Mouse (Mus musculus) lung, embryonic 14.5 days (tissue): ENCODE data around the gene Stum. TPM values are rescaled to one million over a fixed set of nuclear protein-coding genes. Genes with fewer than 3 reads are reported as not detected.

ENCODE experiments used
- ATAC-seq: fragments of 200-750 bp; cut with Nextera tagmentation; 2 replicates; pipeline ENCODE4 v1.8.0; 2017; ENCODE audit warnings: mild to moderate bottlenecking, moderate TSS enrichment, moderate library complexity; ENCODE audit not compliant: insufficient read depth
- DNase-seq: peaks from one replicate; pipeline ENCODE4 v3.0.0-alpha.2; 2015
- H3K27ac ChIP-seq: fragments of 300-500 bp; sonication (generic); 2 replicates; pipeline ENCODE4 v1.5.1; 2014; ENCODE audit warnings: low read depth, mild to moderate bottlenecking, moderate library complexity
- H3K27me3 ChIP-seq: fragments of 300-500 bp; sonication (generic); 2 replicates; pipeline ENCODE4 v1.6.1; 2014; ENCODE audit warnings: low read length, control low read depth; ENCODE audit not compliant: insufficient read depth
- H3K36me3 ChIP-seq: fragments of 300-500 bp; sonication (generic); 2 replicates; pipeline ENCODE4 v1.6.1; 2014; ENCODE audit warnings: control low read depth; ENCODE audit not compliant: insufficient read depth
- H3K4me1 ChIP-seq: fragments of 300-500 bp; sonication (generic); 2 replicates; pipeline ENCODE4 v1.6.1; 2014; ENCODE audit warnings: antibody characterized with exemption, control low read depth; ENCODE audit not compliant: insufficient read depth
- H3K4me2 ChIP-seq: fragments of 300-500 bp; sonication (generic); 2 replicates; pipeline ENCODE4 v1.6.1; 2014; ENCODE audit warnings: mild to moderate bottlenecking
- H3K4me3 ChIP-seq: fragments of 300-500 bp; sonication (generic); 2 replicates; pipeline ENCODE4 v1.5.1; 2014; ENCODE audit warnings: low read depth, low read length
- H3K9ac ChIP-seq: fragments of 300-500 bp; sonication (generic); 2 replicates; pipeline ENCODE4 v1.6.1; 2014
- H3K9me3 ChIP-seq: fragments of 300-500 bp; sonication (generic); 2 replicates; pipeline ENCODE4 v1.6.1; 2016; ENCODE audit warnings: low read depth, low read length, control low read depth
- CTCF ChIP-seq: IDR thresholded peaks from 2 replicates; pipeline ENCODE4 v1.5.1; 2016; ENCODE audit warnings: antibody characterized with exemption, low read depth
- WGBS: fragments of 180-500 bp; shearing (Covaris S2); extraction: QIAGEN DNeasy Blood & Tissue Kit; methylation state at CpG from one replicate; pipeline ENCODE4 v1.1.7; 2014; 5-methylcytosine and 5-hydroxymethylcytosine counted together
- polyA plus RNA-seq: library from polyadenylated mRNA; unstranded; fragments of >200 nt; fragmentation: Nextera tagmentation; extraction: Ambion mirVana; gene quantifications from 2 replicates; pipeline ENCODE4 v1.2.1, GENCODE M21; 2014

Gene Stum
- polyA plus RNA-seq, 1 experiment from 2014 or later = not detected

DNA sequence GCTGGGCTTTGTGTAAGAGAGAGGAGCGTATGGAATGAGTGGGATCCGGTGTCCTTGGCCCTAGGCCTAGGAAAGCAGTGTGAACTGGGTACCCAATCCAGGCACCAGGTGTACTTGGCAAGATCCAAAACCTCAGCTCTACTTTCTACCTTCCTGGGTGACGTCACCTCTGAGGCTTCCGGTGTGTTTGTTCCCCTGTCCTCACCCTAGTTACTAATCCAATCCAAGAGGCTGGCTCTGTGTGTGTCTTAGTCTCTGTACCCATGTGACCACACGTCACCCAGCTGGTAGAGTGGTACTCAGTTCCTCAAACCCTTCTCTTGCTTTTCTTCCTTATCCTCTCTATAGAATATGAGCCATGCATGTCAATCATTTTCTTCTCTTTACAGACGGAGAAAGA lies 81.6 kb downstream of the Stum start:
- H3K27me3 ChIP-seq = no peaks in the 10 kb centered on the region
- ATAC-seq = no peak
- H3K27ac ChIP-seq = peak overlapping the region; percentile 69; the same call in 1 of the 2 replicates
- DNase-seq = no peak
- WGBS = 72% methylated on average over 6 of the region's 6 CpGs
- H3K4me1 ChIP-seq = peaks cover 32% of the 10 kb centered on the region
- H3K9ac ChIP-seq = no peak overlapping the region
- no peak overlapping the region for H3K4me2 ChIP-seq
- no peaks in the 10 kb centered on the region for H3K36me3 ChIP-seq
- H3K9me3 ChIP-seq = no peaks in the 10 kb centered on the region
- no peak for TF ChIP-seq CTCF
- no peak overlapping the region for H3K4me3 ChIP-seq

DNA sequence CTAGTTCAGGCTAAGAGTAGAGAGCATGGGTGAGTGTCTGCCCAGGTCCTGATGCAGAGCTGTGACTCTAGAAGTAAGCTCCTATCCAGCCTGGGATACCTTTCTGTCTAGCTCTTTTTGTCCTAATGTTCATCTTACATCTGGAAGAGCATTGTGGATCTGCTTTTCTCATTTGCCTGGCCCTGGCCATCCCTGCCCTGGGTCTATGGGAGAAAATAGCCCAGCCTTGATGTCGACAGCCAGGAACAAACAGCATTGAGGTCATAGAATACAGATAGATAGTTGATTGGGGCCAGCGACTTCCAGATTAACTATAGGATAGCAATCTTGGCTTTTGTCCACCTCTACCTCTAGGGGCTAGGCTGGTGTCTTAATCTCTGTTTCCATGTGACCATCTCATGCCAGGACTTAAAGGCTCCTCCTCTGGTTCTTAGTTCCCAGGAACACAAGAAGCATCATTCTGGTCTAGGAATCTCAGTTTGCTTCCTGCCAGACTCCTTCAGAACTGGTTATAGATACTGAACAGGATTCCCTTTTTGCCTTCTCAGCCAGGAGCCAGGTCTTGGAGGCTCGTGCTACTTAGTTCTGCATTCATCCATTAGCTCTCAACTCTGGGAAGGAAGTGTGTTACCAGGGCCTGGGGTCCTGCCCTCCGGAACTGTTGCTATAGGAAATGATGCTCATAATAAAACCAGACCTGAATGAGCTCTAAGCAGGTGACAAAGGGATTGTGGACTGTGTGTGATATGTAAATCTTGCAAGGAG lies 82.4 kb downstream of the Stum start:
- Histone ChIP-seq H3K27ac (0 out of 2 replicates have a peak overlapping the region, but pooled peaks have one; percentile 69), H3K9me3 (no peaks in the 10 kb centered on the region), H3K36me3 (no peaks in the 10 kb centered on the region), H3K4me2 (no peak overlapping the region), H3K4me1 (peaks cover 32% of the 10 kb centered on the region), H3K9ac (no peak overlapping the region), H3K4me3 (no peak overlapping the region), H3K27me3 (no peaks in the 10 kb centered on the region)
- ATAC-seq (no peak), DNase-seq (no peak)
- 63% methylated on average over 4 of the region's 4 CpGs for WGBS
- TF ChIP-seq CTCF = no peak

DNA sequence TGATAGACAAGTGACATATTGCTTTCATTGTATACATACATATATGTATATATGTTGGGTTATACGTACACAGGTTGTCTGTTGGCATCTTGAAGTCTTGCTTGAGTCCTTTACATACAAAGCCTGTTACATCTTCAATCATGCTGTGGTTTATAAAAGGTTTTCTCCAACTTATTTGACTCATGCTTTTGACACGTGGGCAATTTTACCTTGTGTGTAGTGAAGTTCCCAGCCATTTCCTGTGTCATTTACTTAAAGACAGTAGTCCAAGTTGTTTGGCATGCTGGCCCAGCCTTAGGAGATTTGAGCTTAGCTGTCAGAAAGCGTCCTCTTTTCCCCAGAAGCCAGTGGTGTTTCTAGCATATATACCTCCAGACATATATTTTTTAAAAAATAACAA lies 84.9 kb downstream of the Stum start:
- TF ChIP-seq CTCF = no peak
- H3K4me3 ChIP-seq = no peak overlapping the region
- no peaks in the 10 kb centered on the region for H3K36me3 ChIP-seq
- no peak overlapping the region for H3K4me2 ChIP-seq
- WGBS = 64% methylated on average over 3 of the region's 3 CpGs
- H3K27me3 ChIP-seq = no peaks in the 10 kb centered on the region
- no peak overlapping the region for H3K27ac ChIP-seq
- H3K4me1 ChIP-seq = peaks cover 22% of the 10 kb centered on the region
- DNase-seq (no peak), ATAC-seq (no peak)
- H3K9me3 ChIP-seq = no peaks in the 10 kb centered on the region
- no peak overlapping the region for H3K9ac ChIP-seq

DNA sequence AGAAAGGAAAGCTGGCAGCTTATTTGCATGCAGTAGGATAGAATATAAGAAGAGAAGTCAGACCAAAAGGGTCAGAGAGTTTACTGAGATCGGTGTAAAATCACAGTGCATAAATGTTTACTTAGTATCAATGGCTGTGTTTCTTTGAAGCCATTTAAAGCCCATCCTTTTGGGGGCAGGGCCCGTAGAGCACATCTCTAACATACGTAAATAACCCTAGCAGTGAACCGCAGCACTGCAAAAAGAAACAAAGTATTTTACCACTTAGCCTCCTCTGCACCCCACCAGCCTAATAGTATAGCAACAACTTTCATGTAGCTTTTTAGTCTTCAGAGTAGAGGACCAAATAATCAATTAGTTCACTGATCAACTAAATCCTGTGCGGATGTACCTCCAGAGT lies 85.6 kb downstream of the Stum start:
- Histone ChIP-seq H3K36me3 (no peaks in the 10 kb centered on the region), H3K27me3 (no peaks in the 10 kb centered on the region), H3K4me3 (no peak overlapping the region), H3K4me1 (peaks cover 15% of the 10 kb centered on the region), H3K4me2 (no peak overlapping the region), H3K9me3 (no peaks in the 10 kb centered on the region), H3K9ac (no peak overlapping the region), H3K27ac (no peak overlapping the region)
- TF ChIP-seq CTCF = no peak
- WGBS = 42% methylated on average over 5 of the region's 5 CpGs
- ATAC-seq (no peak), DNase-seq (no peak)

DNA sequence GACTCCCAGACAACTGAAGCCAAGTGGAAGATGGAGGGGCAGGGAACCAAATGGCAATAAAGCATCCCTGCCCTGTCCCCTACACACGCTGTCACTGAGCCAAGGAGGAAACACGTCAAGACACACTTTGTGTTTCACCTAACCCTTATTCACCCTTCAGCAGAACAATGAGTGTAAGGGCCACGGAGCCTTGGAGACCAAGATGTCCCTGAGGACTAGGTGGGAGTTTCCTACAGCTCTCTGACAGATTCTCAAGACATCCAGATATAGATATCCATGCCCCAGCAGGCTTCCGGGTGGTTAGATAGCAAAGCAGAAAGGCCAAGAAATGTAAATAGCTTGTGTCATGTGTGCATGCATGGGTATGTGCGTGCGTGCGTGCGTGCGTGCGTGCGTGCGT lies 89.4 kb downstream of the Stum start:
- H3K4me2 ChIP-seq = no peak overlapping the region
- peak overlapping the region; percentile 46; the same call in 1 of the 2 replicates for H3K27ac ChIP-seq
- no peak overlapping the region for H3K4me3 ChIP-seq
- no peaks in the 10 kb centered on the region for H3K27me3 ChIP-seq
- no peak overlapping the region for H3K9ac ChIP-seq
- no peaks in the 10 kb centered on the region for H3K36me3 ChIP-seq
- ATAC-seq (no peak), DNase-seq (no peak)
- TF ChIP-seq CTCF = no peak
- H3K4me1 ChIP-seq = peaks cover 11% of the 10 kb centered on the region; the same call in 1 of the 2 replicates
- no peaks in the 10 kb centered on the region for H3K9me3 ChIP-seq
- 82% methylated on average over 12 of the region's 12 CpGs for WGBS

DNA sequence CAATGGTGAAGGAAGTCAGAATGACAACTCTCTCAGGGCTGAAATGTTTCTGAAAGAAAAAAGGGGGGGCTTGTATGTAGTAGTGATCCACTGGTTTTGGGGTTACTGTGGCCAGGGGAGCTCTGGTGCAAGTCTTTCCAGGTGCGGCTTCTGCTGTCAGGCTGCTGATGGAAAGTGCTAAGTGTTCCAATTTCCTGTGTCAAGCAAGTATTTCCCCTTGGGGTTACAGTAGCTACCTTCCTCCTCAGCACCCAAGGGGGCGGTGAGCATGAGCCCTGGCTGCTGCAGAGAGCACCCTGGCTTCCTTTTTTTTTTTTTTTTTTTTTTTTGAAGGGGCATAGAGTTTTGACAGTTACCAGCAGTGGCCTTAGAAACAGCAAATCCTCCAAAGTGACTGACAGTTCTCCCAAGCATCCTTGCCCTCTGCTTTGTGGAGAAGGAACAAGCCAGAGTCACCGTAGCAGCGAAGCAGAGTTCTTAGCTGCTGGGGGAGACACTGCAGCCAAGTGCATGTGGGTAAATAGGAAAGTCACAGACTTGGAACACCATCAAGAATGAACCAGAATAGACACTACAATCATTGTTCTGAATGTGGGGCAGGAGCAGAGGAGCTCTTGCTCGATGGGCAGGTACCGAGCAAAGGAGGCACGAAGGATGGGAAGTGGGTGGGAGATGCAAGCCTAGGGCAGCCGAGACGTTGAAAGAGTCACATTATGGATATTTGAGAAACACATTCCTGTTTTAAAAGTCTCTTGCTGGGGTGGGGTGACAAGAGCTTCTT lies 90.1 kb downstream of the Stum start:
- Histone ChIP-seq H3K4me1 (peaks cover 17% of the 10 kb centered on the region), H3K9me3 (no peaks in the 10 kb centered on the region), H3K9ac (no peak overlapping the region), H3K4me2 (no peak overlapping the region), H3K27me3 (no peaks in the 10 kb centered on the region), H3K27ac (peak overlapping the region; percentile 46; the same call in 1 of the 2 replicates), H3K4me3 (no peak overlapping the region), H3K36me3 (no peaks in the 10 kb centered on the region)
- no peak for ATAC-seq
- no peak for DNase-seq
- TF ChIP-seq CTCF = no peak
- WGBS = 56% methylated on average over 9 of the region's 9 CpGs

DNA sequence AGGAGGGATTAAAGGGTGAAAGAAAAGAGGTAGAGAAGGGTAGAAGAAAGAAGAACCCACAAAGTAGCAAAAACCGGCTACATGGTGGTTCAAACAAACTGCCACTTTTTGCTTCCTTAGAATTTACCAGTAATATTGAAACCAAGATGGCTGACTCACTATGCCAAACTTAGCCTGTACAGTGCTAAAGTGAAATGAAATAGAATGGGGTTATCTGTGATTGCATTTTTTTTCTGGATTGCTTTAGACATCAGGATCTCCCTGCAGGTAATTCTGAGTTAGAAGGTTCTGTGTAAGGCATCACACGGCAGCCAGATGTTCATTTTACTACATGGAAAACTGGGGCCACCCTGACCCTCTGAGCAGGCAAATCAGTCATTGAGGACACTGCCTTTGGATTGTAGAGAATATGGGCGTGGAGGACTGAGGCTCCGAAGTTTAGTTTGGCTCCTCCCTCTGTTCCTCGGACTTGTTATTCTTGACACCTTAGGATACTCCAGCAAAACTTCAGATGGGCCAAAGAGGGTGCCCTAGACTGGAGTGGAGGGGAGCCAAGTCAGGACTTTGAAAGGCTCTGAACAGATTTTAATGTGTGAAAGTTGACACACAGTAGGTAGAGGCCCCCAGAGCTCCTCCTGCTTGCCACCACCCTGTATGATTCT lies 91.0 kb downstream of the Stum start:
- no peak overlapping the region for H3K4me3 ChIP-seq
- 75% methylated on average over 5 of the region's 5 CpGs for WGBS
- no peak for ATAC-seq
- no peak overlapping the region for H3K4me2 ChIP-seq
- no peak for TF ChIP-seq CTCF
- H3K4me1 ChIP-seq = peaks cover 20% of the 10 kb centered on the region
- no peaks in the 10 kb centered on the region for H3K36me3 ChIP-seq
- no peak overlapping the region for H3K9ac ChIP-seq
- H3K27ac ChIP-seq = no peak overlapping the region
- no peaks in the 10 kb centered on the region for H3K27me3 ChIP-seq
- no peaks in the 10 kb centered on the region for H3K9me3 ChIP-seq
- no peak for DNase-seq
